Mouse (Mus musculus) layer of hippocampus, adult 8-10 months (tissue): ENCODE results near the gene Igsf23. TPM values are rescaled to one million over a fixed set of nuclear protein-coding genes. Genes with fewer than 3 reads are reported as not detected.
"Not testable (repeated sequence)": the region's sequence is repeated elsewhere in the genome, so short reads cannot be mapped to it uniquely, and the experiment has no call there.

Experiments
- DNase-seq, 2 experiments: peaks; one replicate each; pipeline ENCODE4 v3.0.0; 2022; ENCODE audit warnings: low spot score in 2 of 2
- total RNA-seq, 4 experiments: library from RNA; stranded (reverse); gene quantifications; 2 replicates each; pipeline ENCODE4 v1.2.4; 2022

Gene Igsf23
- total RNA-seq, 4 experiments from 2014 or later, result 0.20 TPM; not detected in 3

- no peak for DNase-seq
These were observed 14.6 kb downstream of the Igsf23 start for GRCm38 (mm10) chr7:19935961-19936360.

GRCm38 (mm10) chr7:19935171-19935751, 15.3 kb downstream of the Igsf23 start:
- DNase-seq, result no peak

GRCm38 (mm10) chr7:19932877-19933809, 17.4 kb downstream of the Igsf23 start:
- peak; percentile 83 for DNase-seq

GRCm38 (mm10) chr7:19932133-19932876, 18.3 kb downstream of the Igsf23 start:
- DNase-seq, result no peak

GRCm38 (mm10) chr7:19930481-19930880, 20.1 kb downstream of the Igsf23 start:
- DNase-seq, result not testable (repeated sequence)

GRCm38 (mm10) chr7:19928486-19928885, 22.1 kb downstream of the Igsf23 start:
- DNase-seq, result no peak

- DNase-seq, result no peak
These were observed 23.6 kb downstream of the Igsf23 start for GRCm38 (mm10) chr7:19926849-19927480.

GRCm38 (mm10) chr7:19925376-19925775, 25.2 kb downstream of the Igsf23 start:
- no peak for DNase-seq

- DNase-seq, result no peak
These were observed 26.8 kb downstream of the Igsf23 start for GRCm38 (mm10) chr7:19923797-19924196.

- no peak for DNase-seq
These were observed 27.2 kb downstream of the Igsf23 start for GRCm38 (mm10) chr7:19923354-19923753.

- DNase-seq, result peak; percentile 64 to 75
These were observed 29.9 kb downstream of the Igsf23 start, which contains the start of gene Pvr for GRCm38 (mm10) chr7:19920506-19921261. Gene Pvr, minus strand, starts transcription at chr7:19921160.

GRCm38 (mm10) chr7:19920166-19920505, 30.4 kb downstream of the Igsf23 start:
- DNase-seq, result no peak

GRCm38 (mm10) chr7:19914558-19914957, 36.0 kb downstream of the Igsf23 start:
- no peak for DNase-seq

- no peak for DNase-seq
These were observed 38.6 kb downstream of the Igsf23 start for GRCm38 (mm10) chr7:19911695-19912524.

GRCm38 (mm10) chr7:19911292-19911658, 39.3 kb downstream of the Igsf23 start:
- no peak for DNase-seq

- peak; percentile 57 to 81 for DNase-seq
These were observed 39.9 kb downstream of the Igsf23 start for GRCm38 (mm10) chr7:19910421-19911291.

GRCm38 (mm10) chr7:19889881-19890280, 60.7 kb downstream of the Igsf23 start:
- no peak for DNase-seq

GRCm38 (mm10) chr7:19887849-19888248, 62.7 kb downstream of the Igsf23 start, which contains the start of gene Ceacam19:
Gene Ceacam19, minus strand, starts transcription at chr7:19887965.
- DNase-seq, result no peak
